Mouse (Mus musculus) cerebellum, adult (tissue): Measurements from ENCODE around the gene Cckbr.

Source experiments
- ATAC-seq: cut with Nextera tagmentation; 2 replicates; pipeline ENCODE4 v1.9.2; 2017; ENCODE audit warnings: mild to moderate bottlenecking, moderate library complexity, mixed read lengths; ENCODE audit not compliant: insufficient number of reproducible peaks, low FRiP score, low TSS enrichment

The Cckbr gene

DNA sequence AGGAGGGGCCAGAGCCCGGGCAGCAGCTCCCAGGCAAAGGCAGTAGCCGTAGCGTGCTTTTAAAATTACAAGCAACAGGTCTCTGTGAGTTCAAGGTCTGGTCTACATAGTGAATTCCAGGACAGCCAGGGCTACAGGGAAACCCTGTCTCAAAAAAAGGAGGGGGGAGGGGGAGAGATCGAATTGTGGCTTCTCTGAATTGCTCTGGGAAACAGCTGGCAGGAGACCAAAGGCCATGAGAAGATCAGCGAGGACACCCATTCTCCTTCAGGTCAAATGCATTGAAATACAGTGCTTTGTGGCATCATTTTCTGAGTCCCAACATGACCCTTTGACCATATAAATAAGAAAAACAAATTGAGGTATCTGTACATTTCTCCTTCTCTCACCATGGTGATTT, 59.5 kb downstream of the Cckbr start:
- ATAC-seq, result no peak

DNA sequence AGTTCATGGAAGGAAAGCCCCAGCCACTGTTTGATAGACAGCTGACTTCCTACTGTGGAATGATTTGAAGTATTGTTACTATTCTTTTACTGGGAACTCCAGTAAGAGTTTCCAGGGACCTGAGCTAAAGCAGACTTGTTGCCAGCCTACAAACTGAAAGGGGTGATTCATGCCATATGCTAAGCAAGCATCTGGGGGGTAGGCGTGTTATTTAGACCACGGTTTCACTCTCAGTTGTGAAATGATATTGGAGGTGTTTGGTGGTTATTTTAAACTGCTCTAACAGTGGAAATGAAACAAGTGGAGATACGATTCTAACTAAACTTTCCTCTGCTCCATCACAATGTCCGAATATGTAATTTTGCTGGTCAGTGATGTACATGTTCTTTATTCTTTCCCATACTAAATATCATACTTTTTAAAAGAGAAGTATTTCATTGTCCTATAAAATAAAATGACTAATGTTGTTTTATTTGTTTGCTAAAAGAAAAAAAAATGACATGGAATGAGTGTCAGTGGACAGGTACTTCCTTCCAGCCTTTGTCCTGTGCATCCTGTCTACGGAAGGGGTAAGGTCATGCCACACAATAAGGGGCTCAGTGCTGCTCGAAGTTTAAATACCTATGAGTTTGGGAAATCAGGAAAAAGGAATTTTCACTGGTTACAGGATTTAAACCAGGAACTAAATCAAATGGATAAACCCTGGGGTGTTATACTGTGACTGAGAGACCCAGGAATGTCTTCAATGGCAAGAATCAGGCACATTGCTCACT, 61.8 kb downstream of the Cckbr start:
- ATAC-seq, result no peak

DNA sequence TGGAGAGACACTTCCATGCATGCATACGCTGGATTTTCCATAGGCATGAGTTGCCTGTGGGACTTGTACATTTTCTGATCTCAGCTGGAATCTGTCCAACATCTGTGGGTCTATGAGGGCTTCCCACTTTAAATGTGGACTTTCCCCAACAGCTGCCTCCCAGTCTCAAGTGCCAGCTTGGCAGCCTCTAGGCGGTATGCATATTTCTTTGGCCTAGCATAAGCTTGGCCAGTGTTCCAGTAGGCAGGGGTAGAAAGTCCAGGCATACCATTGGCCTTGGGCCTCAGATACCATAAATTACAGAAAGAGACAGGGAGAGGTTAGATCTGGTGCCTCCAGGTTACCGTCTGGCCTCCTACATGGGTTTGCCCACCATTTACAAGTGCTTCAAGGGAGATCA, 72.3 kb downstream of the Cckbr start:
- ATAC-seq, result no peak

DNA sequence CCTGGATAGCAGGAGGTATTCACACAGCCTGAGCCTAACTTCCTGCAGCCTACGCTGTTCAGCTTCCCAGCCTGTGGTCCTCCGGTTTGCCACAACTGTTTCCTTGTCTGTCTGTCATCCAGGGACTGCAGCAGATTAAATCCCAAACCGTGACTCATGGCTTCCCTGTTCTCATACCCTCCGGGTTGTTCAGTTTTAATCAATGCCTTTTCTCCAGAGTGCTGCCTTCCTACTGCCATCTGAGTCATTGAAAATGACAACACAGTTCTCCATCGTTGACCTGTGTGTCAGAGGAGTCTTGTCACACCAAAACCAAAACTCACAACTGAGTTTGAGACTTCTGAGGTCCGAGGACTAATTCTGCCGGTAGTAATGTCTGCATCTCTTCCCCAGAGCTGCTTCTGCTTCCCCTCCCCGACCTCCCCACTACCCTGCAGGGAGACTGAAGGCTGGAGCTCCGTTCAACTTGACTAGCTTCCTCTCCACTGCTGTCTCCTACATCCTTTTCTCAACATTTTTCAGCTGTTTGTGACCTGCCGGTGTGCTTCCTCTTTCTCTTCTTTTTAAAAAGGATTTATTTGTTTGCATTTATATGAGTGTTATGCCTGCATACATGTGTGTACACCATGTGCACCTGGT, 73.4 kb downstream of the Cckbr start:
- no peak for ATAC-seq

DNA sequence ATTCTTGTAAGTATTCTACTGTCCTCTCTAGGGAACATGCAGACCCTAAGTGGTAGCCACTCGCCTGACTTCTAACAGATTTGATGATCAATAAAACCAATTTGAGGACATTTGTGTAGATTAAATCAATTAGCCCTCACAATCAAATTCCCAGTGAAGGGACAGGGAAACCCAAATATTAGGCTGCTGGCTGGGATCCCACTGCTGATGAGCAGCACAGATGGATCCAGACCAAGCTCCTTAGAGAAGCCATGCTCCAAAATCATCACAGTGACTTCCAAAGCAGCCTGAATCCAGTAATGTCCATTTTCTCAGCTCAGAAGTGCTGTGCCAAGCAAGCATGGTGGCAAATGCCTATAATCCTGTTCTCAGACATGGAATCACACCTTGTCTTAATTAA, 74.1 kb downstream of the Cckbr start:
- no peak for ATAC-seq

DNA sequence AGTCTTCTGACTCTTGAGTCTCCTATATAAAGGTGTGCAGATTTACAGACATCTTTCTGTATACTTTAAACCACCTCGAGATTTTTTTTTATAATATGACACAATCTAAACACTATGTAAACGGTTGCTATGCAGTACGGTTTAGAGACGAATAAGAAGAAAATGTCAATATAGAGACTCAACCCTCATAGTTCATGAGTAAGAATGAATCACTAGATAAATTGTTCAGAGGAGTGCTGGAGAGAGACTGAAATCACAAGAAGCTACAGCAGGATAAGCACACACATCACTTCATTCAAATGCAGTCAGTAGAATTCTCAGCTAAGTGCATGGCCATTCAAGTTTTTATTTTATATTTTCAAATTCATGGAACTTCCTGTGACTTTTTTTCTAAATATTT, 76.5 kb downstream of the Cckbr start:
- no peak for ATAC-seq

DNA sequence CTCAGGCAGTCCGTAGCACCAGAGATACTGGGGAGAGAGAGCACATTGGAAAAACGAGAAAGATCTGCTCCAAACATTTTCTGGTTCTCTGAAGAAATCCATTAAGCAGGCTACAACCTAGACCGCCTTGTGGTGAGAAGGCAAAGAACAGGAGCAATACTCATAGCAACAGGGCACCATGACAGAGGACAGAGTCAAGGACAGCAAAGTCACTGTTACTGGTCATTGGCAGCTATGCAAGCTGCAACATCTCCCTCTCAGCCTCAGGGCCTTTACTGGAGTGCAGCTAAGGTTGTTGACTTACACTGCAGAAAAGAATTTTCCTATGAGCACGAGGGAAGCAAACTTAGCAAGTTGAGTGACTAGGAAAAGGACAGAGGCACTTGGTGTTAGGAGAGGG, 81.7 kb downstream of the Cckbr start:
- no peak for ATAC-seq

DNA sequence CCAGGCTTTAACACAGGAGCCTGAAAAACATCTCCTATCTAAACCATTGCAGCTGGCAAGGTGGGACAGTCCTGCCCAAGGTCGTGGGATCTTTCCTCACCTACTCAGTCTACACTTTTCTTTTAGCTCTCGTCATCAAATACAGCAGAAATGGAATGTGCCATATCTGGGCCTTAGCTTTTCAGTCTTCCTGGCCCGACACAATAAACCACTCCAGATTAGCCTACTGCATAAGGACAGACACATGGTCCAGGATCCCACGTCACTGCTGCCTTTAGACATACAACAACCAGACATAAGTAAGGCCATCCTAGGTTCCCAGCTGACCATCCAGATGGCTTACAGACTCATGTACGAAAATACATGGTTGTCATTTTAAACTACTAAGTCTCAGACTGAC, 84.6 kb downstream of the Cckbr start:
- ATAC-seq, result no peak

DNA sequence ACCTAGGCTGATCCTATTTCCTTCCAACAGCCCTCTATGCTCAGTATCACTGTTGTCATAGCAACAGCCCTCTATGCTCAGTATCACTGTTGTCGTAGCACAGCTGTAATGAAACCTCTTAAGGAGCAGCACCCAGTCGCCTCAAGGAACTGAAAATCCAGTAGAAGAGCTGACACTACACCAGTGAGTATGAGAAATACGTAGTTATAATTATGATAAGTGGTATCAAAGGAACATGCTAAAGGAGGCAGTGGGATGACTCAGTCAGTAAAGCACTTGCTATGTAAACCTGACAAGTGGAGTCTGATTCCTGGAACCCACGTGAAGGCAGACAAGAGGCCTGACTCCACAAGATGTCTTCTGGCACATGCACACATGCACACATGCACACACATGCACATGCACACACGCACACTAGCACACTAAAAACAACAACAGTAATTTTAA, 88.3 kb downstream of the Cckbr start:
- no peak for ATAC-seq

DNA sequence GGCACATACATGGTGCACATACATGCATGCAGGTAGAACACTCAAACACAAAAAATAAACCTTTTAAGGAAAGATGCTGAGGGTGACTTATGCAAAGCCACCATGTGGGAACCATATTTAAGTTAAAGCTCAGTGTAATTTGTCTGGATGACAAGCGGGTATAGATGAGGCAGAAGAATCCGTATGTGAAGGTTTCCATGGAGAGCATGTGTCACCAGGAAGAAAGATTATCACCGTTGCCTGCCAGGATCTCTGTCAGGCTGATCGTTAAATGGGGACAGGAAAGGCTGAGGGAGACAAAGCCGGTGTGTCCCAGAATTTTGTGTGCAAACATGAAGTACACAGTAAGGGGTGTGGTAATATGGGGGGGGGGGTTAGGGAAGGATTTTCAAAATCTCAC, 89.0 kb downstream of the Cckbr start:
- no peak for ATAC-seq

DNA sequence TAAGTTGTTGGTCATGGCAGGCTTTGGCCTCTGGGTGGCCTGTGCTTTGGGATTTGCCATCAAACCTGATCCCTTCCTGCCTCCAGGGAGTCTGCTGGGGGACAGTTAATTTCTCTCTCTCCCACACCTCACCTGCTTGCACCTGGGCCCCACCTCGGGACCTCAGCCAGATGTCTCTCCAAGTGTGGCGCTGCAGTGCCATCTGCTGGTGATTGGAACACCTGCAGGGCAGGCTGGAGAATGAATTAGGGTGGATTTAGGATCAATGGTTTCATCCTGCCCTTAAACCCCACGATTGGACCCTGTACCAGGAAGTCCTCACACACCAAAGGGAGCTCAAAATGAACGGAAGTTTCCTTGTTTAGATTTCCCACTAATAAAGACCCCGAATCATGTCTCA, 89.6 kb downstream of the Cckbr start:
- peak; percentile 49; the same call in 1 of the 2 replicates for ATAC-seq

DNA sequence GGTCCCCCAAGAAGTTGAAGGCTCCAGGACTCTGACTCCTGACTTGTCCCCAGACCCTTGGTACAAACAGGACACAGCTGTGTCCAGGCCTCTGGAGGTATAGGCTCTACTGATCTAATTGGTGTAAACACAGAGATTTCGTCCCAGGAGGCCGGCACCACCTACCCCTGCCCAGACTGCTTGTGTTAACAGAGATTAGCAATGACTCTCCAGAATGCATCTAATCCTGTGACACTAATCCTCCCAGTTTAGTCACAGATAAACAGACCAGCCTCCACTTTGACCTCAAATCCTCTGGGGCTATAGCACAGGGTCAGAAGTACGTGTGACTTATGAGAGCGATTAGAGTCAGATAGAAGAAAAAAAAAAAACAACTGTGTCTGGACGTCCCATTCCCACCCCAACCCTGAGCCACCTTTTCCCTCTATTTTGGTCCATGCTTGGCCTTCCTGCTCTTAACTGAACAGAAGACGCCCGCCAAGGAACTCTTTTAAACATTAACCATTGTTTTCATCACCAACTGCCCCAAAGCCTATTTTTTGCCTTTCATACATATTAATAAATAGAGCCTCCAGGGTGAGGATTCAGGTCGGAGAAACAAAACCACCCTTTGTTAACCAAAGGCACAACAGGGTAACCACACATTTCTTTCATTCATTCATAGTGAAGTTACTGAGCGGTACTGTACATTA, 91.3 kb downstream of the Cckbr start:
- no peak for ATAC-seq

DNA sequence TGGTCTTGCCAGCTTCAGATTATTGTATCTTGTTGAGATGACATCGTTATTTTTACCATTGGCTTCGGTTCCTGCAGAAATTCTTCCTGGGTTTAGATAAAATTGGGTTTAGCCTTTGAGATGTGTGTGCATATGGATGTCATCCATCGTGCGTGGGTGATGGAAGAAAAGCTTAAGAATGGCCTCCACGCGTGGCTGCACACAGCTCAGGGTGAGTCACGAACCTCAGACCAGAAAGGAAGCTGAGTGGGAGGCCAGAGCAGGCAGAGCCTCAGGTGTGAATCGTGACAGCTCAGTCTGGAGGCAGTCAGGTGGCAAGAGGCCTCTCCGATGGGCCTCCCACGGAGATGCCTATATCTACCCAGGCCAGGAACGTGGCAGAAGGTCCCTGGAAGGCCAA, 93.8 kb downstream of the Cckbr start:
- ATAC-seq, result no peak

DNA sequence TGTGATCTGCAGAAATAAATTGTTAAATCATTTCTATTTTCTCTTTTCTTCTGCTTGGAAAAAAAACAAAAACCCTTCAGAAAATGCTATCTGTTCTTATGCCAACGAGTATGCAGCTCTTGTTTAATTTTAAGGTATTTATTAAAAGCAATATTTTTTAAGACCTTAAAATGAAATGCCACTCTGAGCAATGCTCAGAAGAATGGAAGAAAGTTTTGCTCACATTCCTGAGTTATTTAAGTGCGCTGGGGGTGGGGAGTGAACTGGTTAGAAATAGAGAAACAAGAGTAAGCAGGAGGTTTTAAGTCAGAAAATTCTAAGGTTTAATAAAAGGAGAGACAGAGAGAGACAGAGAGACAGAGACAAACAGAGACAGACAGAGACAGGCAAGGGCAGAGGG, 94.2 kb downstream of the Cckbr start:
- ATAC-seq, result no peak

DNA sequence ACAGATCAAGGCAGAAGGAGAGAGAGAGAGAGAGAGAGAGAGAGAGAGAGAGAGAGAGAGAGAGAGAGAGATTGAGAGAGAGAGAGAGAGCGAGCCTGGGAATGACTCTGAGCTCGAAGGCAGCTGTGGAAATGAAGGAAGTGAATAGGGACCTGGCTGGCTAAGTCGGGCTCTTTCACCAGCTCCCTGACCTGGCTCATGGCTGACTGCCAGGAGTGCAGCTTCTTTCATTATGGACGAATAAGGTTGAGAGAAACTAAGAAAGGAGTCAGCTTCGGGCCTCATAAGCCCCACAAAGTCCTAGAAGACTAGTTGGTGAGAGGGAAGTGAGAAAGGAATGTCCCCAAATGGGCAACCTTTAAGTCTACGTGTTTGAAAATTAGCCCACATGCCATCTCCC, 94.7 kb downstream of the Cckbr start:
- no peak for ATAC-seq
